Mouse (Mus musculus): ENCODE data around the gene Spryd7. TPM values are rescaled to one million over a fixed set of nuclear protein-coding genes. Genes with fewer than 3 reads are reported as not detected.

Spryd7 gene
- polyA plus RNA-seq, 1 experiment from 2014 or later, result 23.1 TPM

Other genes starting within 250 kb of the Spryd7 start
- 0.53 and 1.3 TPM in 2 replicates for gene Arl11, start 247.1 kb downstream of the Spryd7 start, polyA plus RNA-seq (2015; fragmentation: Nextera tagmentation; extraction: Ambion mirVana)
- 4.1 and 4.7 TPM in 2 replicates for gene Ebpl, start 196.4 kb downstream of the Spryd7 start, polyA plus RNA-seq (2015; fragmentation: Nextera tagmentation; extraction: Ambion mirVana)
- gene Kpna3, start 117.0 kb downstream of the Spryd7 start, polyA plus RNA-seq (2015; fragmentation: Nextera tagmentation; extraction: Ambion mirVana), result 26.2 and 29.7 TPM in 2 replicates
- 12.7 and 14.1 TPM in 2 replicates for gene Trim13, start 41.4 kb upstream of the Spryd7 start, polyA plus RNA-seq (2015; fragmentation: Nextera tagmentation; extraction: Ambion mirVana)
- gene Kcnrg, start 50.6 kb upstream of the Spryd7 start, polyA plus RNA-seq (2015; fragmentation: Nextera tagmentation; extraction: Ambion mirVana), result 0.28 and 0.47 TPM in 2 replicates